Mouse (Mus musculus): ENCODE results near the gene Pik3r2. TPM values are rescaled to one million over a fixed set of nuclear protein-coding genes. Genes with fewer than 3 reads are reported as not detected.
A peak's percentile ranks its signal among the peaks of the same experiment; 100 is the strongest.

Gene Pik3r2
- polyA plus RNA-seq, 1 experiment from 2014 or later, result 37.4 TPM

GRCm38 (mm10) chr8:70797081-70798070 is 20.9 kb upstream of the Pik3r2 start:
- no peaks in the 10 kb centered on the region for H3K9me3 ChIP-seq (ENCODE audit: control insufficient read depth)
- H3K36me3 ChIP-seq (ENCODE audit: control insufficient read depth, insufficient read depth), result no peaks in the 10 kb centered on the region
- H3K4me1 ChIP-seq (replicated peaks; ENCODE audit: control insufficient read depth, insufficient read depth, low read length), result peaks cover 7% of the 10 kb centered on the region; the same call in 1 of the 2 replicates
- peak overlapping the region; percentile 91 for H3K27ac ChIP-seq (ENCODE audit: low read depth, low read length)
- no peak for TF ChIP-seq CTCF (IDR thresholded peaks at IDR 0.05; ENCODE audit: low read depth)
- peak overlapping the region; percentile 61 for H3K4me3 ChIP-seq (ENCODE audit: low read depth, low read length)
- H3K9ac ChIP-seq (ENCODE audit: low read depth, low read length), result peak overlapping the region; percentile 73
- ATAC-seq, result peak; percentile 86
- H3K4me2 ChIP-seq (replicated peaks; ENCODE audit: low read depth), result peak overlapping the region; percentile 90
- under 1% methylated on average over 56 of the region's 57 CpGs for WGBS
- H3K27me3 ChIP-seq (replicated peaks; ENCODE audit: control insufficient read depth, insufficient read depth, low read length), result no peaks in the 10 kb centered on the region

- H3K4me3 ChIP-seq (ENCODE audit: low read depth, low read length), result peak overlapping the region; percentile 61
- H3K4me1 ChIP-seq (replicated peaks; ENCODE audit: control insufficient read depth, insufficient read depth, low read length), result peaks cover 11% of the 10 kb centered on the region
- peak overlapping the region; percentile 90 for H3K4me2 ChIP-seq (replicated peaks; ENCODE audit: low read depth)
- 2% methylated on average over 54 of the region's 54 CpGs for WGBS
- peak overlapping the region; percentile 73 for H3K9ac ChIP-seq (ENCODE audit: low read depth, low read length)
- no peaks in the 10 kb centered on the region for H3K27me3 ChIP-seq (replicated peaks; ENCODE audit: control insufficient read depth, insufficient read depth, low read length)
- no peaks in the 10 kb centered on the region for H3K36me3 ChIP-seq (ENCODE audit: control insufficient read depth, insufficient read depth)
- H3K9me3 ChIP-seq (ENCODE audit: control insufficient read depth), result no peaks in the 10 kb centered on the region
- H3K27ac ChIP-seq (ENCODE audit: low read depth, low read length), result peak overlapping the region; percentile 76
- ATAC-seq, result no peak
- no peak for TF ChIP-seq CTCF (IDR thresholded peaks at IDR 0.05; ENCODE audit: low read depth)
These were observed 20.0 kb upstream of the Pik3r2 start for GRCm38 (mm10) chr8:70796403-70797080.

GRCm38 (mm10) chr8:70795370-70795769 is 18.9 kb upstream of the Pik3r2 start:
- WGBS, result 86% methylated on average over 2 of the region's 2 CpGs
- ATAC-seq, result no peak
- H3K4me2 ChIP-seq (replicated peaks; ENCODE audit: low read depth), result peak overlapping the region; percentile 90

GRCm38 (mm10) chr8:70794215-70794614 is 17.7 kb upstream of the Pik3r2 start:
- TF ChIP-seq CTCF (IDR thresholded peaks at IDR 0.05; ENCODE audit: low read depth), result no peak
- Histone ChIP-seq H3K9ac (ENCODE audit: low read depth, low read length) (no peak overlapping the region), H3K4me1 (replicated peaks; ENCODE audit: control insufficient read depth, insufficient read depth, low read length) (peaks cover 17% of the 10 kb centered on the region), H3K4me3 (ENCODE audit: low read depth, low read length) (no peak overlapping the region), H3K27ac (ENCODE audit: low read depth, low read length) (no peak overlapping the region), H3K36me3 (ENCODE audit: control insufficient read depth, insufficient read depth) (peaks cover 4% of the 10 kb centered on the region; the same call in 1 of the 2 replicates), H3K4me2 (replicated peaks; ENCODE audit: low read depth) (no peak overlapping the region), H3K27me3 (replicated peaks; ENCODE audit: control insufficient read depth, insufficient read depth, low read length) (no peaks in the 10 kb centered on the region), H3K9me3 (ENCODE audit: control insufficient read depth) (no peaks in the 10 kb centered on the region)
- ATAC-seq, result no peak
- 74% methylated on average over 2 of the region's 2 CpGs for WGBS

More at GRCm38 (mm10) chr8:70795370-70795769, 18.9 kb upstream of the Pik3r2 start:
- H3K9ac ChIP-seq (ENCODE audit: low read depth, low read length), result no peak overlapping the region
- peaks cover 17% of the 10 kb centered on the region for H3K4me1 ChIP-seq (replicated peaks; ENCODE audit: control insufficient read depth, insufficient read depth, low read length)
- no peaks in the 10 kb centered on the region for H3K36me3 ChIP-seq (ENCODE audit: control insufficient read depth, insufficient read depth)
- no peak overlapping the region for H3K27ac ChIP-seq (ENCODE audit: low read depth, low read length)
- no peak overlapping the region for H3K4me3 ChIP-seq (ENCODE audit: low read depth, low read length)
- peak; percentile 68 for TF ChIP-seq CTCF (IDR thresholded peaks at IDR 0.05; ENCODE audit: low read depth)
- H3K27me3 ChIP-seq (replicated peaks; ENCODE audit: control insufficient read depth, insufficient read depth, low read length), result no peaks in the 10 kb centered on the region
- H3K9me3 ChIP-seq (ENCODE audit: control insufficient read depth), result no peaks in the 10 kb centered on the region

- peaks cover 14% of the 10 kb centered on the region for H3K4me1 ChIP-seq (replicated peaks; ENCODE audit: control insufficient read depth, insufficient read depth, low read length)
- H3K27me3 ChIP-seq (replicated peaks; ENCODE audit: control insufficient read depth, insufficient read depth, low read length), result no peaks in the 10 kb centered on the region
- 1% methylated on average over 20 of the region's 20 CpGs for WGBS
- peak overlapping the region; percentile 45 for H3K4me3 ChIP-seq (ENCODE audit: low read depth, low read length)
- peak overlapping the region; percentile 3; the same call in 1 of the 2 replicates for H3K27ac ChIP-seq (ENCODE audit: low read depth, low read length)
- peak overlapping the region; percentile 67 for H3K4me2 ChIP-seq (replicated peaks; ENCODE audit: low read depth)
- H3K9ac ChIP-seq (ENCODE audit: low read depth, low read length), result no peak overlapping the region
- 0 out of 2 replicates have a peak, but pooled peaks have one; percentile 8 for TF ChIP-seq CTCF (IDR thresholded peaks at IDR 0.05; ENCODE audit: low read depth)
- H3K9me3 ChIP-seq (ENCODE audit: control insufficient read depth), result no peaks in the 10 kb centered on the region
- ATAC-seq, result peak; percentile 52
- H3K36me3 ChIP-seq (ENCODE audit: control insufficient read depth, insufficient read depth), result peaks cover 16% of the 10 kb centered on the region; the same call in 1 of the 2 replicates
These were observed 16.2 kb upstream of the Pik3r2 start for GRCm38 (mm10) chr8:70792700-70793099.

Measured in intestine, postnatal 0 days (tissue).